Mouse (Mus musculus): ENCODE results near the gene Adamts12. TPM values are rescaled to one million over a fixed set of nuclear protein-coding genes. Genes with fewer than 3 reads are reported as not detected.

Adamts12 gene
- total RNA-seq, 1 experiment, result 0.85 TPM

GRCm38 (mm10) chr15:11233906-11234632 lies 169.5 kb downstream of the Adamts12 start:
- no peak for DNase-seq (ENCODE audit: low read depth, low spot score)
- Histone ChIP-seq H3K9ac (ENCODE audit: insufficient read depth, low read depth, low read length, poor library complexity, severe bottlenecking) (no peak overlapping the region), H3K36me3 (ENCODE audit: control insufficient read depth, insufficient read depth, low read length, poor library complexity, severe bottlenecking) (no peaks in the 10 kb centered on the region), H3K9me3 (ENCODE audit: control insufficient read depth, insufficient read depth, low read depth, low read length) (no peaks in the 10 kb centered on the region), H3K4me1 (ENCODE audit: control insufficient read depth in 2 of 2, insufficient read depth in 2 of 2, low read length in 2 of 2, poor library complexity in 1 of 2) (no peaks in the 10 kb centered on the region), H3K27ac (ENCODE audit: insufficient read depth, low read depth, low read length, poor library complexity, severe bottlenecking) (no peak overlapping the region), H3K4me3 (ENCODE audit: insufficient read depth in 1 of 2, low read depth in 1 of 2, low read length in 2 of 2, poor library complexity in 1 of 2, severe bottlenecking in 1 of 2) (no peak overlapping the region)
- TF ChIP-seq CHD2 (IDR thresholded peaks at IDR 0.05; ENCODE audit: low read depth, low read length), result no peak
- TF ChIP-seq ZNF384 (IDR thresholded peaks at IDR 0.05; ENCODE audit: low read depth, low read length), result no peak
- TF ChIP-seq ZC3H11A (IDR thresholded peaks at IDR 0.05; ENCODE audit: borderline replicate concordance, low read depth, low read length), result no peak
- TF ChIP-seq HCFC1 (IDR thresholded peaks at IDR 0.05; ENCODE audit: borderline replicate concordance, insufficient read depth, low read length), result no peak
- in situ Hi-C loops (cut with MboI; ENCODE audit: low sequenced_read_pairs in 2 of 2, unreplicated experiment in 2 of 2), result no loop called here

- H3K36me3 ChIP-seq (ENCODE audit: control insufficient read depth, insufficient read depth, low read length, poor library complexity, severe bottlenecking), result no peaks in the 10 kb centered on the region
- no peaks in the 10 kb centered on the region for H3K9me3 ChIP-seq (ENCODE audit: control insufficient read depth, insufficient read depth, low read depth, low read length)
- TF ChIP-seq ZC3H11A (IDR thresholded peaks at IDR 0.05; ENCODE audit: borderline replicate concordance, low read depth, low read length), result no peak
- TF ChIP-seq ZNF384 (IDR thresholded peaks at IDR 0.05; ENCODE audit: low read depth, low read length), result no peak
- no peak for TF ChIP-seq MAFK (IDR thresholded peaks at IDR 0.05; ENCODE audit: insufficient read depth, low read depth, low read length)
- TF ChIP-seq HCFC1 (IDR thresholded peaks at IDR 0.05; ENCODE audit: borderline replicate concordance, insufficient read depth, low read length), result no peak
- no peak for TF ChIP-seq CHD2 (IDR thresholded peaks at IDR 0.05; ENCODE audit: low read depth, low read length)
- no peak overlapping the region for H3K27ac ChIP-seq (ENCODE audit: insufficient read depth, low read depth, low read length, poor library complexity, severe bottlenecking)
- no peaks in the 10 kb centered on the region for H3K4me1 ChIP-seq (ENCODE audit: control insufficient read depth in 2 of 2, insufficient read depth in 2 of 2, low read length in 2 of 2, poor library complexity in 1 of 2)
- H3K4me3 ChIP-seq (ENCODE audit: insufficient read depth in 1 of 2, low read depth in 1 of 2, low read length in 2 of 2, poor library complexity in 1 of 2, severe bottlenecking in 1 of 2), result no peak overlapping the region
- in situ Hi-C loops (cut with MboI; ENCODE audit: low sequenced_read_pairs in 2 of 2, unreplicated experiment in 2 of 2), result no loop called here
- no peak for DNase-seq (ENCODE audit: low read depth, low spot score)
- H3K9ac ChIP-seq (ENCODE audit: insufficient read depth, low read depth, low read length, poor library complexity, severe bottlenecking), result no peak overlapping the region
Observed at GRCm38 (mm10) chr15:11240406-11240805, 175.8 kb downstream of the Adamts12 start.

- DNase-seq (ENCODE audit: low read depth, low spot score), result no peak
- in situ Hi-C loops (cut with MboI; ENCODE audit: low sequenced_read_pairs in 2 of 2, unreplicated experiment in 2 of 2), result no loop called here
- H3K9ac ChIP-seq (ENCODE audit: insufficient read depth, low read depth, low read length, poor library complexity, severe bottlenecking), result no peak overlapping the region
- TF ChIP-seq ZNF384 (IDR thresholded peaks at IDR 0.05; ENCODE audit: low read depth, low read length) (no peak), HCFC1 (IDR thresholded peaks at IDR 0.05; ENCODE audit: borderline replicate concordance, insufficient read depth, low read length) (no peak), MAFK (IDR thresholded peaks at IDR 0.05; ENCODE audit: insufficient read depth, low read depth, low read length) (no peak), CHD2 (IDR thresholded peaks at IDR 0.05; ENCODE audit: low read depth, low read length) (no peak), ZC3H11A (IDR thresholded peaks at IDR 0.05; ENCODE audit: borderline replicate concordance, low read depth, low read length) (no peak)
- no peaks in the 10 kb centered on the region for H3K4me1 ChIP-seq (ENCODE audit: control insufficient read depth in 2 of 2, insufficient read depth in 2 of 2, low read length in 2 of 2, poor library complexity in 1 of 2)
- H3K36me3 ChIP-seq (ENCODE audit: control insufficient read depth, insufficient read depth, low read length, poor library complexity, severe bottlenecking), result no peaks in the 10 kb centered on the region
- no peak overlapping the region for H3K27ac ChIP-seq (ENCODE audit: insufficient read depth, low read depth, low read length, poor library complexity, severe bottlenecking)
- H3K4me3 ChIP-seq (ENCODE audit: insufficient read depth in 1 of 2, low read depth in 1 of 2, low read length in 2 of 2, poor library complexity in 1 of 2, severe bottlenecking in 1 of 2), result no peak overlapping the region
- no peaks in the 10 kb centered on the region for H3K9me3 ChIP-seq (ENCODE audit: control insufficient read depth, insufficient read depth, low read depth, low read length)
Observed at GRCm38 (mm10) chr15:11241288-11241687, 176.7 kb downstream of the Adamts12 start.

- in situ Hi-C loops (cut with MboI; ENCODE audit: low sequenced_read_pairs in 2 of 2, unreplicated experiment in 2 of 2), result no loop called here
- H3K36me3 ChIP-seq (ENCODE audit: control insufficient read depth, insufficient read depth, low read length, poor library complexity, severe bottlenecking), result no peaks in the 10 kb centered on the region
- no peak overlapping the region for H3K9ac ChIP-seq (ENCODE audit: insufficient read depth, low read depth, low read length, poor library complexity, severe bottlenecking)
- TF ChIP-seq MAFK (IDR thresholded peaks at IDR 0.05; ENCODE audit: insufficient read depth, low read depth, low read length), result no peak
- no peak for TF ChIP-seq ZNF384 (IDR thresholded peaks at IDR 0.05; ENCODE audit: low read depth, low read length)
- TF ChIP-seq CHD2 (IDR thresholded peaks at IDR 0.05; ENCODE audit: low read depth, low read length), result no peak
- no peak for TF ChIP-seq HCFC1 (IDR thresholded peaks at IDR 0.05; ENCODE audit: borderline replicate concordance, insufficient read depth, low read length)
- TF ChIP-seq ZC3H11A (IDR thresholded peaks at IDR 0.05; ENCODE audit: borderline replicate concordance, low read depth, low read length), result no peak
- no peak for DNase-seq (ENCODE audit: low read depth, low spot score)
- H3K4me1 ChIP-seq (ENCODE audit: control insufficient read depth in 2 of 2, insufficient read depth in 2 of 2, low read length in 2 of 2, poor library complexity in 1 of 2), result no peaks in the 10 kb centered on the region
- H3K9me3 ChIP-seq (ENCODE audit: control insufficient read depth, insufficient read depth, low read depth, low read length), result no peaks in the 10 kb centered on the region
- no peak overlapping the region for H3K27ac ChIP-seq (ENCODE audit: insufficient read depth, low read depth, low read length, poor library complexity, severe bottlenecking)
- no peak overlapping the region for H3K4me3 ChIP-seq (ENCODE audit: insufficient read depth in 1 of 2, low read depth in 1 of 2, low read length in 2 of 2, poor library complexity in 1 of 2, severe bottlenecking in 1 of 2)
Observed at GRCm38 (mm10) chr15:11246402-11246801, 181.8 kb downstream of the Adamts12 start.
